Comparison of ENCODE assay signal across 16 mouse cellular contexts in genomic region chr3:127521156-127521555, GRCm38 (mm10). TPM values are rescaled to one million over a fixed set of nuclear protein-coding genes. Genes with fewer than 3 reads are reported as not detected.
A peak's percentile ranks its signal among the peaks of the same experiment; 100 is the strongest.
DNase-seq lines count a peak whose midpoint lies in the region; ATAC-seq and TF ChIP-seq lines count a peak whose summit lies in the region.
"Had no signal": no experiment of that assay in that cellular context is flagged by ENCODE, and none has a peak within 500 bp of the region (broad histone marks: within the 10 kb centered on the region; RNA-seq: fewer than 3 reads in every experiment).

No protein-coding gene starts in this region.

- H3K4me3 ChIP-seq in testis, adult 2 months (ENCODE audit: control insufficient read depth, low read depth, low read length) = no peak overlapping the region
- H3K4me3 ChIP-seq: hindbrain, embryonic 15.5 days; limb, embryonic 13.5 days had no signal

- ATAC-seq in frontal cortex, adult (ENCODE audit: low TSS enrichment) = no peak
- ATAC-seq: activated CD4-positive, CD25-positive, alpha-beta regulatory T cell, adult 4 months had no signal

- intact Hi-C loops in heart, postnatal 14 days (cut with DNase I) = loop anchor here (2.0 kb wide), 1 partner anchor 22 kb away; the partner anchor contains the start of gene Ank2

- H3K4me1 ChIP-seq in testis, adult 2 months (ENCODE audit: control insufficient read depth, insufficient read depth, low read length) = no peaks in the 10 kb centered on the region
- H3K4me1 ChIP-seq: hindbrain, embryonic 15.5 days; limb, embryonic 13.5 days had no signal

- peak; percentile 18; the same call in 1 of the 2 replicates for TF ChIP-seq CTCF in testis, adult 2 months (IDR thresholded peaks at IDR 0.05; ENCODE audit: control insufficient read depth, insufficient read depth, insufficient replicate concordance, low read depth, low read length)

- no peak overlapping the region for H3K27ac ChIP-seq in testis, adult 2 months (ENCODE audit: control insufficient read depth, insufficient read depth, low read depth, low read length)
- H3K27ac ChIP-seq: hindbrain, embryonic 15.5 days; limb, embryonic 13.5 days; macrophage had no signal

- no peak for TF ChIP-seq POLR2A in testis, adult 2 months (IDR thresholded peaks at IDR 0.05; ENCODE audit: control insufficient read depth, low read depth, low read length)

- H3K36me3 ChIP-seq in testis, adult 2 months (ENCODE audit: control insufficient read depth, insufficient read depth, low read length) = no peaks in the 10 kb centered on the region
- H3K36me3 ChIP-seq: G1E; hindbrain, embryonic 15.5 days; limb, embryonic 13.5 days had no signal

- DNase-seq in gastrocnemius, adult 18-20 months (ENCODE audit: low spot score) = peak; percentile 52
- no peak for DNase-seq in gastrocnemius, postnatal 4 days (ENCODE audit: low spot score in 2 of 2)
- DNase-seq in testis, postnatal 14 days (ENCODE audit: low spot score) = no peak
- DNase-seq in heart, postnatal 14 days = peak; percentile 43 to 62
- no peak for DNase-seq in adrenal gland, postnatal 4 days (ENCODE audit: low spot score in 2 of 2)
- no peak for DNase-seq in urinary bladder, adult 18-20 months (ENCODE audit: low spot score in 2 of 2)
- DNase-seq: B cell, adult 2 months; cerebellum, adult 18-20 months; kidney, postnatal 25 days had no signal

- no peaks in the 10 kb centered on the region for H3K27me3 ChIP-seq in testis, adult 2 months (ENCODE audit: control insufficient read depth, insufficient read depth, low read length)
- H3K27me3 ChIP-seq: hindbrain, embryonic 15.5 days; limb, embryonic 13.5 days had no signal

RNA-seq across cellular contexts. Expression of gene Ank2, which starts 22.0 kb away (rescaled TPM):
- total RNA-seq in gastrocnemius, adult 18-20 months (2021) = 100 to 1,000 TPM in 1 of 2 experiments, 10 to 100 TPM in 1; 91.2 to 119 TPM
- total RNA-seq in gastrocnemius, postnatal 4 days (2021) = 100 to 1,000 TPM; 231 to 258 TPM
- polyA plus RNA-seq in testis, adult 2 months (2012; rRNA removed) = 52.1 and 53.8 TPM in 2 replicates
- total RNA-seq in heart, postnatal 14 days (2021) = 100 to 1,000 TPM; 313 to 315 TPM
- 10 to 100 TPM; 91.4 to 93.0 TPM for total RNA-seq in adrenal gland, postnatal 4 days (2021)

RNA-seq across cellular contexts. Expression of gene Larp7, which starts 32.0 kb away (rescaled TPM):
- 10 to 100 TPM in 1 of 2 experiments, 1 to 10 TPM in 1; 8.2 to 12.7 TPM for total RNA-seq in gastrocnemius, adult 18-20 months (2021)
- 10 to 100 TPM; 26.5 to 27.6 TPM for total RNA-seq in gastrocnemius, postnatal 4 days (2021)
- 50.5 and 60.0 TPM in 2 replicates for polyA plus RNA-seq in testis, adult 2 months (2012; rRNA removed)
- 10 to 100 TPM; 18.1 to 22.9 TPM for total RNA-seq in heart, postnatal 14 days (2021)
- total RNA-seq in adrenal gland, postnatal 4 days (2021) = 10 to 100 TPM; 36.1 to 38.3 TPM

RNA-seq across cellular contexts. Expression of gene Zgrf1, which starts 32.1 kb away (rescaled TPM):
- total RNA-seq in gastrocnemius, adult 18-20 months (2021) = under 1 TPM; 0.82 to 0.88 TPM
- total RNA-seq in gastrocnemius, postnatal 4 days (2021) = 1 to 10 TPM; 6.3 to 8.0 TPM
- polyA plus RNA-seq in testis, adult 2 months (2012; rRNA removed) = 3.9 and 4.1 TPM in 2 replicates
- total RNA-seq in heart, postnatal 14 days (2021) = 1 to 10 TPM in 1 of 2 experiments, under 1 TPM in 1; 0.74 to 1.6 TPM
- total RNA-seq in adrenal gland, postnatal 4 days (2021) = 1 to 10 TPM; 8.6 to 9.4 TPM

Comparison
In these comparisons a context has a peak if more than half of its experiments do, and no peak if none do; other contexts are left out.
1. DNase-seq: peak in gastrocnemius, adult 18-20 months (single experiment) and heart, postnatal 14 days (2 of 2); none in gastrocnemius, postnatal 4 days (0 of 2), testis, postnatal 14 days (single experiment), adrenal gland, postnatal 4 days (0 of 2) and urinary bladder, adult 18-20 months (0 of 2).